Mouse (Mus musculus) gastrocnemius, adult 18-20 months (tissue): ENCODE data around the gene Wnt7a. TPM values are rescaled to one million over a fixed set of nuclear protein-coding genes. Genes with fewer than 3 reads are reported as not detected.

Source experiments
- DNase-seq: peaks from one replicate; pipeline ENCODE4 v3.0.0; 2021; ENCODE audit warnings: low spot score
- long read RNA-seq, 2 experiments: library from polyadenylated mRNA; stranded (forward); transcript quantifications; one replicate each; pipeline ENCODE4 v2.0.0; 2021
- total RNA-seq, 2 experiments: library from RNA; stranded (reverse); gene quantifications; 2 replicates each; pipeline ENCODE4 v1.2.3; 2021

Wnt7a gene
- total RNA-seq: not detected
- long read RNA-seq, experiment 1: 0 reads
- long read RNA-seq, experiment 2: 0 reads

DNA sequence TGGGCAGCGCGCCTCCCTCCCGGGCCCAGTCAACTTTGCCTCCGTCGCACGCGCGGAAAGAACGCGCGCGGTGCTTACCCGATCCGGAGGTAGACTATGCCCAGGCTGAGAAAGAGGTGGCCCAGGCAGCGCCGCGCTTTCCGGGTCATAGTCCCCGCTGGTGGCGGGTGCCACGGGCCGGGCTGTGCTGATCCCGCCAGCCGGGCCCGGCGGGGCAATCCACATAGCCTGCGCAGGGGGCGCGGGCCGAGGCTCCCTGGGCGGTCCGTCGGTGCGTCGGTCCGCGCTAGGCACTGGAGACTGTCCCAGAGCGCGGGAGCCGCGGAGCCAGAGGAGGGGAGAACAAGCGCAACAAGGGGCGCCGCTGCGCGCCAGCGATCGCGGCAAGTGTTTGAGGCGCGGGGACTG lies at the start of gene Wnt7a:
Gene Wnt7a, minus strand, starts transcription at position 403 of the 408 bp plus-strand sequence.
- DNase-seq: no peak

DNA sequence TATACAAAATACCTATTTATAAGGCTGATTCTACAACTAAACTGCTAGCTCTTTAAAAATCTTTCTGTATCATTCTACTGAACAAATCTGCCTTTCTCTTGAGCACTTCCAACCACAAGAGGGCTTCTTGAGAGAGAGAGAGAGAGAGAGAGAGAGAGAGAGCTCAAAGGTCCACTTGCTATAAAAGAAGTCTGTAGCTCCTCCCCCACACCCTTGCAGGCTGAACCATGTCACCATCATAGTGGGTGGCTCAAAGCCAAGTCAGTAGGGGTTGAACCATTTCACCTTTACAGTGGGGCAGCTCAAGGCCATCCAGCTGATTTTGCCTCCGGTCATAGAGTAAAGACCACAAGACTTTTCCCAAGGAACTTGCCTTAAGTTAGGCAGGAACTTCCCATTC lies 48.3 kb upstream of the Wnt7a start:
- DNase-seq: no peak

DNA sequence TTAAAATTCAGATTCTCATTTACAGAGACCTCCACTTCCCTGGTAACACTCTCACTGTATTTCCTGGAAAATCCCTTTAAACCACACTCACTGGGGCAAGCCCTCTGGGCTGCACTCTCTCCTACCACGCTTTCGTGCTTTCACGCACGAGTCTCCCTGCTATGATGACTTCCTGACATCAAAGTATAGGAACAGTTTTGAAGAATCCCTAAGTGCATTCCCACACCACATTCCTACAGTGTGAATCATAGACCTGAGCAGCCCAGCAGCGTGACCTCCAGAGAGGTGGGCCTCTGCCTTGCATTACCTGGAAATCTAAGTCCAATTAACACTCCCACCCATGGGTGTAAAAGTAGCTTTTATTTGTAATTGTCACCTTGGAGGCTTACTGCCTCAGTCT lies 43.4 kb upstream of the Wnt7a start:
- DNase-seq: no peak

DNA sequence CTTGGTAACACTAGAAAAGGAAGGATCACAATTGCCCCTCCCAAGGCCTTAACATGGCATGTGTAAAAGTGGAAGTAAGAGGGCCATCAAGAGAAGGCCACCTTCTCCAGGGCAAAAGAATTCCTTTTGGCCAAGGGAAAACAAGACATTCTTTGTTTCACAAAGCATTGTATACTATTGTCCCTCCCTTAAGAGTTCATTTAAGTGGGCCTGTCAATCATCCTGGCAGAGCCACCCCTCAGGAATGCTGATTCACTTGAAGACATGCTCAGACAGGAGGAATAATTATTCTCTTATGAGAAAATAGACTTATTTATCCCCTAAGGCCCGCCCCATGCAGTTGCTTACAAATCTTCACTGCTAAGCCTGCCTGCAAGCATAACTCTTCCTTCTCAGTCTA lies 40.9 kb upstream of the Wnt7a start:
- no peak for DNase-seq

DNA sequence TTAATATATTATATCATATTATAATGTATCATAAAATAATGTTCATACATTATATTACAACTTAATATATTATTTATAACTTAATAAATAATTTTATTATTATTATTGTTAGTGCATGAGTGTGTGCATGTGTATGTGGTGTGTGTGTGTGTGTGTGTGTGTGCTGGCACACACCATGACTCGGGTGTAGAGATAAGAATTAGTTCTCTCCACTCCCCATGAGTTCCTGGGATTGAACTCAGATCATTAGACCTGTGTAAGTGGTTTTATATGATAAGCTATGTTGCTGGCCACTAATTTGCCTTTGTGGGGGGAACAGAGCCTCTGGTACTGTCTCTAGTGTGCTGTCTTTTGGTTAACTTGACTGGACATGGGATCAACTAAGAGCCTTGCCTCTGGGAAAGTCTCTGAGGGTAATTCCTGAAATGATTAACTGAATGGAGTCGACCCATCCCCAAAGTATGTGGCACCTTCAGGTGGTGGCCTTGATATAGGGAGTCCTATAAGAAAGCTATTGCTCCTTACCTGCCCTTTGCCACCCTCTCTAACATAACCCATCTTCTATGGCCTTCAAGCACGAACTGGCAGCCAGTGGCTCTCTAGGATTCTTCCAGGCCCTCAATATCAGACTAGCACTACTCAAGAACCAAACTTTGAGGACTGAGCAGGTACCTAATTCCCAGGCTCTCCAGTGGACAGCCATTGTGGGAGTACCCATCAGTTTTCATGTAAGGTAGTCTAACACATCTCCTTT lies 38.5 kb upstream of the Wnt7a start:
- no peak for DNase-seq

DNA sequence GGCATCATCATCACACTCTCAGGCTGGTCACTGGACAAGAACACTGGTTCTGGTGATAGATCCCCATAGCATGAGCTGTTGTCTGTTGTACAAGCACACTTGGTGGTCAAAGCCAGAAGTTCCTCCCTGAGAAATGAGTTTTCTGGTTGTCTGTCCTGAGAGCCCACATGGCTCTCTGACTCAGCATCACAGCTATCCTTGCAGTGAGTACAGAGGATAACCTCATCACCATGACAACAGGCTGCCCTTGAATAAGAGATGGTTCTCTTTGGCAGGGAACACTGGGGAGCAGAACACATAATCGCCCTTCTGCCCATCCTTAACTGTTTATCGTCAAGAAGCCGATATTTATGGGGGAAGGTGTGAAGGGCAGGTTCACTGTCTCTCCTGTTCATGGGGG lies 34.2 kb upstream of the Wnt7a start:
- DNase-seq: no peak

DNA sequence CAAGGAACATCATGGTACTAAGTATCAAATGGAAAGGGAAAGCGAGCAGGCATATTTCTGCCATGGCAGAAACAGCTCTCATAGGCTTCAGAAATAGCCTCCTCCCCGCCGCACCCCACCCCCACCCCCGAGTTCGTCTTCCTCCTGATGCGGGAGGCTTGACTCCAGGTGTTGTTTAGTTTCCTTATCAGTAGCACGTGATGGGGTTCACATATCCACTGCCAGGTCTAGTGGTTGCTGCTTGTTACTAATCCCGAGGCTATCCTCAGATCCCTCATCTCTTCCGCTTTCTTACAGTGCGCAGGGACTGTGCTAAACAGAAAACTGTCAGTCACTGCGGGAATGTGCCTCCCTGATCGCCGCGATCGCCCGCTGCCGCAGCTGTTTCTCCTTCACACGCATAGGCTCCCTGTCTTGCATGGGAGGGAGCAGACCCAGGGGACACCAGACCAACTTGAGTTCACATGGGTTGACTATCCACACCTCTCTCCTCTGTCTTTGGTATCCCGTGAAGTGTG lies 30.0 kb upstream of the Wnt7a start:
- no peak for DNase-seq

DNA sequence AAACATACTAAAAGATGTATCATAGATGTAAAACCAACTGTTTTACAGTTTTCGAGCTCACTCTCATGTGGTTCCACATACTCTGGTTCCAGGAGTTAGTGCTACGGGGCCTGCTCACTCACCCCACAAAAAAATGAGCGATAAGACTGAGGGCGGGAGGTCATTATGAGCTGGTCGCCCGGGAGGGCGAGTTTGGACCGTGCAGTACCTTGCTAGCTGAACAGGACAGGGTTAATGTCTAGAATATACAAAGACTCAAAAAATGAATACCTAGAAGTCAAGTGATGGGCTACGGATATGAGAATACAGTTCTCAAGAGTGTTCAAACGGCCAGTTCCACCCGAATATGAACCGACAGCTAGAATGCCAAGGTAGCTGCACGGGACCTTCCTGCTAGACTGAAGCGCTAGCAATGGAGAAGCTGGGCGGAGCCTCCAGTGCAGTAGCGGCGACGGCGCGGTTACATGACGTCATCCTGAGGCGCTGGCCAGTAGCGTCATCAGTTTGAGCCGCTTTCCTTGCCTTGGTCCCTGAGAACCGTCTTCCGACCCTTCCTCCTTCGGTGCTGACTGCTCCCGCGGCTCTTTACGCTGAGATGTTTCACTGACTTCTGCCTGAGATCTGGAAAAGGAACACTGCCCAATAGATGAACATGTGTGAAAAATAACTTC lies 29.4 kb upstream of the Wnt7a start:
- peak; percentile 96 for DNase-seq

DNA sequence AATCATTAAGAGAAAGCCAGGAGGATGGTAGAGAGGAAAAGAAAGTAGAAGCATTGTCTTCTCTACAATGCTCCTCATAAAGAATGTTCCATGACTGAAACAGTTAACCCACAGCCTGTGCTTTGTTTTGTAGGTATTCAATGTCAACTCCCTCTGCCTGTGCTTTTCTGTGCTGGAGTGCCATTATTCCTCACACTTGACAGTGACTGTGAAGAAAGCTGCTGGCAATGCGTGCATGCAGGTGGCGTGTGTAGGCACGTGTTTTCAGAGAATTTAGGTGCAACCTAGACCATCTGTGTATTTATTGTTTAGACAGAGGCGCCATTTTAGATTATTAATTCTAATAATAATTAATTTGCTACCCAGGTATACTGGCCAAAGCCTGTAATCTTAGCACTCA lies 13.0 kb upstream of the Wnt7a start:
- no peak for DNase-seq

DNA sequence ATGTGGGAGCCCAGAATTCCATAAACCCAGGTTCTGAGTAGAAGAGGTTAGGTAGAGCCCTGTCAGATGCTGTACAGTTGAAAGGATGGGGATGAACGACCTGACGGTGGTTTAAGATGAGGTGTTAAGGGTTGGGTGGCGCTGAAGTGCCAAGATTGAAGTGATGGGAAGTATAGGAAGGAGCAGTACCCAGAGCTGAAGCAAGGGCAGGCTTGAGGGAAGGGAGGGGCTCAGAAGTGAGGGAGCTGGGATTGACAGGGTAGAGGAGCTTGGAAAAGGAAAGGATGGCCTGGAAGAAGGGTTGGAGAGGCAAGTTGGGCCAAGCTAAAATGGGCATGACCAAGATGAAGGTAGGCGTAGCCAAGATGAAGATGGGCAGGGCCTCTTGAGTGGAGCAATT lies 10.5 kb upstream of the Wnt7a start:
- no peak for DNase-seq

DNA sequence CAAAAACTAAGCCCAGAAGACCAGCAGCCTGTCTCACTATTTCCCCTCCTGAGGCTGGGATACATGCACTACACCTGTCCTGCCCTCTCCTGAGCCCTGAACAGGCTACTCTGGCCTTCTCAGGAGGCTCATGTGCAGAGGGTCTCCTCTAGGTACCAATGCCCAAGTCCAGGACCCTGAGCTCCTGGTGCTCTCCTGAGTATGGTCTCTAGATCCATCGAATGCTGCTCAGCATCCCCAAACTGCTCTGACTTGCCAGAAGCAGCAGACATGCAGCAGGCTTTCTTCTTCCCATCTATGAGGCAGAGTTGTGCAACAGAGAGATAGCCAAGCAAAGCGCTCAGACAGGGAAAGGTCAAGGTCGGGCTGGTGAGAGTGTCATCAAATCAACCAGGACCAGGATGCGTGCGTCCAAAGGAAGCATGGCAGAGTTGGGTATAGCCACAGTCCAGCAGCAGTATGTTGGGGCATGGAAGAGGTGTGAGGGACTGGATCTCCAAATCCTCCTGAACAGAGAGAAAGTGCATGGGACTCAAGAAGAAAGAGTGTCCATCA lies 6.2 kb upstream of the Wnt7a start:
- no peak for DNase-seq

DNA sequence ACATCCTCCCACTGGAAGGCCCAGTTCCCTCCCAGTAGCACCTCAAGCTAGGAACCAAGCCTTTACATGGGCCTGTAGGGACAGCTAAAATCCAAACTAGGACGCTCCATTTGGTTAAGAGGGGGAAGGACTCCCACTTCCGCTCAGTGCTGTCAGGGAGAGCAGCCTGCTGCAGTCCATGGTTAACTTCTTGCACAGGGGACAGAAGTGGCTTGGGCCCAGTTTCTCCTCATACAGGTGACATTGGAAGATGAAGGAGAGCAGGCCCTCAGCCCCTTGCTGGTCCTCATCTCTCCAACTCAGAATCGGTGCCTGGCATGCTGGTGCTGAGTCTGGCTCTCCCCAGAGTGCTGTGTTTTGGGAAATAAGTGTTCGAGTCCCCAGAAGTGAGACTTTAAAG lies 5.0 kb upstream of the Wnt7a start:
- no peak for DNase-seq

DNA sequence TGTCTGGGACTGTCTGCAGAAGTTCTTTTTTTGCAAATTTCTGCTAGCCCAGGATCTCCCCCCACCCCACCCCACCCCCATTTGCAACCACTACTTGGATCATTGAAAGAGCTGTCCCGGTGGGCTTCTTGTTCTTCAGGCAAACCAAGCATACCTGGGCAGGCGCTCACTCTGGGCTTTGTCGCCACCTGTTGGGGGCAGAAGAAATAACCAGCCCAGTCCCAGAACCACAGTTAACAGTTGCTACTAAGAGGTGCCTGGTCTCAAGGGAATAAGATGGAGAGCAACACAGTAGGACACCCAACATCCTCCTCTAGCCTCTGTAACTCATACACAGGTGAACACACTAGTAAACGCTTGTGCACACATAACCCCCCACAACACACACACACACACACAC lies 3.7 kb upstream of the Wnt7a start:
- no peak for DNase-seq

DNA sequence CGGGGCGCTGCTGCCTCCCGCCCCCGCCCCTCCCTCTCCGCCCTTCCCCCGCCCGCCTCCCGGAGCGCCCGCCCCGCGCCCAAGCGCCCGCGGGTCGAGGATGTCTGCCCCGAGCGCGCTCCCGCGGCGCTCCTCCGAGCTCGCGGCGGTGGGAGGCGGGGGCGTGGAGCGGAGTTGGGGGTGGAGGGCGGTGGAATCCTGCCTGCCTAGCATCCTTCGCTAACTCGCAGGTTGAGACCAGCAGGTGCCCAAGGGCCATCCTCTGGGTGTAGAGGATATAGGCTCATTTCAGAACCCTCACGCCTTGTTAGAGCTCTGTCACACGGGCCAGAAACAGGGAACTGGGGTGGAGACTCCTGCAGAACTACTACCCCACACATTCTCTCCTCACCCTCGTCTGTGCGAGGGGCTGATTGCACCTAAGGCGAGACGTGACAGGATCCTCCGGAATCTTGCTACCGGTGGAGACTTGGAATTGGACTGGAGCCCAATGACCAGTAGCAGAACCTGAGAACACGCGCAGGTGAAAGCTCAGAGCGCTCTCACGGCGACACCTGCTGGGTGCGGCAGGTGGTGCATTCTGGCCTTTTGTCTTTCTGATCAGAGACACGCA lies 312 bp upstream of the Wnt7a start:
- peak; percentile 42 for DNase-seq

DNA sequence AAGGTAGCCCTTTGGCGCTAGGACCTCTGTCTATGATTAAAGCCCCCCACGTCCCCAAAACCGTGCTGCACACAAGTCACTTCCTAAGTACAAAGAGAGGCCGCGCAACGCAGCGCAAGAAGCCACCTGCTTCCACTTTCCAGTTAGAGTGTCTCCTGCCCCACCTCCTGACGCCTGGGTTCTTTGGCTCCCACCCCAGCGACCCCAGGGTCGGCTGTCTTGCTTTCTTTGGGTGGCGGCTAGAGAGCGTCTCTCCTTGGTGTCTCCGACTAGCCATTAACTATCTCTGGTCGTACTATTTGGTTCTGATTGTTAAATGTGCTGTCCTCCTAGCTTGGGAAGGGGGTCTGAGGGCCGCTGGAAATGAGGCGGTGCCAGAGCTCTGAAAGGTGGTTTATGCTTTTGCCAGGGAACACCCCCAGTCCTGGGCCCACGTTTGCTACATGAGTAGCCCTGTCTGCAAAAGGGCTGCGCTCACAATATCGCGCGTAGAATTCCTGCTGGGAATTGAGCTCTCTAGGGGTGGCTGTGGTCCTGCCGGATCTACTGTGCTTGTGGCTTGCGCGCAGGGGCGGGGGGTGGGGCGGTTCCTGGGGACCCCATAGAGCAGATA lies 889 bp downstream of the Wnt7a start:
- no peak for DNase-seq

DNA sequence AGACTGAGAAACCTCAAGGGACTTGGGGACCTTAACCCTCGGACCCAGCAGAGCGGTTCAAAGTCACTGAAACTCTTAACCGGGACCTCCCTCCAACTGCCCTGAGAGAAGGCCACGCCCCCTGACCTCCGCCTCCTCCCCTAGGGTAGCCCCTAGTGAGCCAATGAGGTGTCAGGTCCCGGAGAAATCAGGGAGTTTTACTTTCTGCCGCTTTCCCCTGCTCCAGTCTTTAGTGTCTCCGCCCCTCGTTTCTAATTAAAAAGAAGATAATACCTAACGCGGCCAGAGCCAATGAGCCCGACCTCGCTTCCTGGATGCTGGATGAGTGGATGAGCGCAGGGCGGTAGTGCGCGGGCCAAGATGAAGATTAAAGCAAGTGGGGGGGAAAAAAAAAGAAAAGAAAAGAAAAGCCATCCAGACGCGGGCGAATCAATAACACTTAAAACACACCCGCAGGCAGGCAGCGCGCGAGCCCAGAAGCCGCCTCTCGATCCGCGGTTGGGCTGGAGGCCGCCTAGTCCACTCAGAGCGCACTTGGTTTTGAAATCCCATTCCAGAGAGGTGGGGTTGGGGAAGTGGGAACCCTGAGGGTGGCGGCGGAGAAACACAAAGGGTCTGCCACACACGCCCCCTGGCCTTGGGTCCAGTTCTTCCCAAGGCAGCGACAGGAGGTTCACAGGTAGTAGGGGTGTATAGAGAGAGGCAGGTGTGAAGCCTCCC lies 1.6 kb downstream of the Wnt7a start:
- DNase-seq: no peak

DNA sequence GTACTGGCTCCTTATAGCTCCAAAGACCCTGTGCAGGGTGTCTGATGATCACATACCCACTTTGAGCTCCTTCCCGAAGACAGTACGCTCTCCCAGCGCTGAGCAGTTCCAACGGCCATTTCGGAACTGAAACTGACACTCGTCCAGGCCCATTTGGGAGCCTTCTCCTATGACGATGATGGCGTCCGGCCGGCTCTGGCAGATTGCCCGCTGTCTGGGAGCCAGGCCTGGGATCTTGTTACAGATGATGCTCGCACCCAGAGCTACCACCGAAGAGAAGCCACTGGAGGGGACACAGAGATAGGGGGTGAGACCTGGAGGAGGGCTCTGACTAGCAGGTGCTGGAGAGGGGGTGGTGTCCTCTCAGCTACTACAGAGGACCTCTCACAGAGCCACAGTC lies 2.5 kb downstream of the Wnt7a start:
- DNase-seq: peak; percentile 31

DNA sequence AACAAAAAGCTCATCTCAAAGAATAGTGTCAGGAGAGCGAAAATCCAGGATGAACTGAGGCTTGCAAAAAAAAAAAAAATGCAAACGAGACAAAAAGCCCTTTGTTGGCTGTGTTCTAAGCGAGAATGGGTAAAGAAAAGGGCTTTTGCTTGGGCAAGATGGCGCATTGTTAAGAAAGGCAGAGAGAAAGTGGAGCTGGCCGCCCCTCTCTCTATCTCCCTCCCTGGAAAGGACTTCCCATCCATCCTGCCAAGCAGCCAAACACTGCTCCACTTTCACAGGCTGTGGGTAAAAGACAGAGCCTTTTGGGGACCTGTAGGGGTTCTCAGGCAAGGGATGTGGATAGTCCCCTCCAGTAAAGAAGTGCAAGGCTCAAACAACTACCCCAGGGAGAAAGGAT lies 9.6 kb downstream of the Wnt7a start:
- DNase-seq: no peak

DNA sequence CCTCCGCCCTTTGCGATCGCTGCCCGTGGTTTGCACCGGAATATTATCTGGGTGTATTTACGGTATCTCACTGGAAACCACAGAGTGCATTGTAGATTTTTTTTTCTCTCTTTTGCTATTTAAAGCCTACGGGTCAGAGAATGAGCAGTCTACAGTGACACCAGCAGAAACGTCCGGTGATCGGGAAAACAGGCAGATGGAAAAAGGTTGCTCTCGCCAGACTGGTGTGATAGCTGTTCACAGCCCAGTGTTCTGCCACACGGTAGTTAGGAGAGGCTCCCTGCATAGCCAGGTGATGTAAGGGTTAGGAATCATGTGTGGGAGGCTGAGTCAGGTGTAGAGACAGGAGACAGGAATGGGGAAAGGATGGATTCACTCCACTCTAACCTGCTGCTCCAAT lies 10.6 kb downstream of the Wnt7a start:
- no peak for DNase-seq

DNA sequence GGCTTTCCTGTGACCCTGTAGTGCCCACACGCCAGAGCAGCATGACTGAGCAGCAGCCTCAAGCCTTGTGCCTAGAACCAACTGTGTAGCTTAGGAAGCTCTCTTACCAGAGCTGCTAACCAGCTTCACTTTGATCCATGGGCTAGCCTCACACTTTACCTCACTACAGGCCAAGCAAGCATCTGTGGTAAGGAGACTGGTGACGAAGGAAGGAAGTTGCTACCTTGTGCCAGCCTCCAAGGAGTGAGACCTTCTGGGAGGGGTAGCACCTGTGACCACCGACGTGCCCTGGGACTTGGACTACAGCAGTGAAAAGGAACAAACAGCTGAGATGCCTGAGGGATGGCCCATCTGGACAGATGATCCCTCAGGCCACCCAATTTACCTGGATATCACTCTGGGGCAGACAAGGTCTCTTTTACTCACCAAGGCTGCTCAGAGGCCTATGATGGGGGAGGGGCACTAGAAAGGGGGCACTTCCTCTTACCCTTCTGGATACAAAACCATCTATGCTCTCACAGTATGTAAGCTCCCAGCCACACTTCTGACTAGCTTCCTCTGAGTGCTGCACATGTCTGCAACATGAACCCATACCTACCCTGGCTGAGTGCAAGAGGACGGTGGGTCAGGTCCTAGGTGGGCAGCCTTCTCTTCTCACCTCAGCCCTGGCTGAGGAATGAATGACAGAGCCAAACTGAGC lies 18.5 kb downstream of the Wnt7a start:
- DNase-seq: no peak

DNA sequence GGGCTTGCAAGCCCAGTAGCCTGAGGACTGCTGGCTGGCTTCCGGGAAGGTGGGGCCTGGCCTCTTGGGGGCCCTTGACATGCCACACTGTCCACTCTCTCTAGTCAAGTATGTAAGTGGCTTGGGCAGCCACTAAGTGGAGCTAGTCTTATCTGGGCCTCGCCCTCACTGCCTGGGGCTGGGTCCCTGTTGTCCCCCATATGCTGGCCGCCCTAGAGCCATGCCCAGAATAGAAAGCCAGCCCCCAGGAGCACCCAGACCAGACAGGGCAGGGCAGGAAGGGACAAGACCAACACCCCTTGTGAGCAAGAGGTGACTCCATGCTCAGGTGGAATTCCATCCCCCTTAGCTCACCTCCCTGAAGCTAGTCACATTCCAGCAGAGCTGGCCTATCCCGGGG lies 22.0 kb downstream of the Wnt7a start:
- no peak for DNase-seq
